Mouse (Mus musculus) A20 (cell line): ENCODE data around the gene Dnhd1.
A peak's percentile ranks its signal among the peaks of the same experiment; 100 is the strongest.

Source experiments
- DNase-seq: peaks from one replicate; pipeline ENCODE4 v3.0.0-alpha.2; 2011; ENCODE audit warnings: low read depth, low spot score

The Dnhd1 gene

GRCm38 (mm10) chr7:105650639-105651435 lies at the start of gene Dnhd1:
Gene Dnhd1 (plus strand): TSS chr7:105650827.
- peak; percentile 27 for DNase-seq

GRCm38 (mm10) chr7:105602860-105603623 lies 47.6 kb upstream of the Dnhd1 start:
- peak; percentile 59 for DNase-seq

GRCm38 (mm10) chr7:105608467-105608866 lies 42.2 kb upstream of the Dnhd1 start:
- DNase-seq, result no peak

GRCm38 (mm10) chr7:105611767-105612166 lies 38.9 kb upstream of the Dnhd1 start:
- DNase-seq, result no peak

GRCm38 (mm10) chr7:105614400-105614799 lies 36.2 kb upstream of the Dnhd1 start:
- DNase-seq, result no peak

- DNase-seq, result no peak
Measured at GRCm38 (mm10) chr7:105615720-105616119, 34.9 kb upstream of the Dnhd1 start.

- no peak for DNase-seq
Measured at GRCm38 (mm10) chr7:105616561-105616960, 34.1 kb upstream of the Dnhd1 start.

GRCm38 (mm10) chr7:105617810-105618209 lies 32.8 kb upstream of the Dnhd1 start:
- no peak for DNase-seq

- DNase-seq, result no peak
Measured at GRCm38 (mm10) chr7:105619701-105620100, 30.9 kb upstream of the Dnhd1 start.

- no peak for DNase-seq
Measured at GRCm38 (mm10) chr7:105621053-105621452, 29.6 kb upstream of the Dnhd1 start.

GRCm38 (mm10) chr7:105621646-105622292 lies 28.9 kb upstream of the Dnhd1 start:
- no peak for DNase-seq

- DNase-seq, result no peak
Measured at GRCm38 (mm10) chr7:105625397-105625796, 25.2 kb upstream of the Dnhd1 start.

- DNase-seq, result no peak
Measured at GRCm38 (mm10) chr7:105628633-105629032, 22.0 kb upstream of the Dnhd1 start.

GRCm38 (mm10) chr7:105632551-105632972 lies 18.1 kb upstream of the Dnhd1 start:
- peak; percentile 22 for DNase-seq

GRCm38 (mm10) chr7:105633127-105633800 lies 17.4 kb upstream of the Dnhd1 start, which contains the start of gene Trim3:
Gene Trim3 (minus strand): TSS chr7:105633571.
- peak; percentile 84 for DNase-seq

GRCm38 (mm10) chr7:105633801-105634135 lies 16.9 kb upstream of the Dnhd1 start:
- no peak for DNase-seq

- DNase-seq, result no peak
Measured at GRCm38 (mm10) chr7:105634272-105634920, 16.2 kb upstream of the Dnhd1 start.

GRCm38 (mm10) chr7:105635726-105636125 lies 14.9 kb upstream of the Dnhd1 start:
- no peak for DNase-seq

- no peak for DNase-seq
Measured at GRCm38 (mm10) chr7:105638776-105639175, 11.9 kb upstream of the Dnhd1 start.

GRCm38 (mm10) chr7:105639304-105639703 lies 11.3 kb upstream of the Dnhd1 start:
- no peak for DNase-seq

GRCm38 (mm10) chr7:105639756-105640155 lies 10.9 kb upstream of the Dnhd1 start, which contains the start of gene Timm10b:
Gene Timm10b (plus strand): TSS chr7:105640056.
- no peak for DNase-seq
